Mouse (Mus musculus): ENCODE results near the gene Nufip2. TPM values are rescaled to one million over a fixed set of nuclear protein-coding genes. Genes with fewer than 3 reads are reported as not detected.
"Not testable (repeated sequence)": the region's sequence is repeated elsewhere in the genome, so short reads cannot be mapped to it uniquely, and the experiment has no call there.

Gene Nufip2
- polyA plus RNA-seq, 1 experiment from 2014 or later, result 5.0 TPM

DNA sequence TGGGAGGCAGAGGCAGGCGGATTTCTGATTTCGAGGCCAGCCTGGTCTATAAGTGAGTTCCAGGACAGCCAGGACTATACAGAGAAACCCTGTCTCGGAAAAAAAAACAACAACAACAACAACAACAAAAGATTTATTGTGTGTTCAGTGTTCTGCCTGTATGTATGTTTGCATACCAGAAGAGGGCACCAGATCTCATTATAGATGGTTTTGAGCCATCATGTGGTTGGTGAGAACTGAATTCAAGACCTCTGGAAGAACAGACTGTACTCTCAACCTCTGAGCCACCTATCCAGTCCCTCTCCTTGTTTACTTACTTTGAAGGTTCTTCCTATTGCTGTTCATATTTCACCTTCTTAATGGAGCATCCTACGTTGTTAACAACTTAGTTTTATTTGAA, 35.4 kb downstream of the Nufip2 start:
- Histone ChIP-seq H3K27ac (no peak overlapping the region), H3K9ac (no peak overlapping the region), H3K4me1 (no peaks in the 10 kb centered on the region), H3K4me3 (no peak overlapping the region), H3K9me3 (no peaks in the 10 kb centered on the region), H3K36me3 (peaks cover 3% of the 10 kb centered on the region), H3K4me2 (no peak overlapping the region), H3K27me3 (no peaks in the 10 kb centered on the region)
- WGBS, result 81% methylated on average over 4 of the region's 4 CpGs
- no peak for ATAC-seq (ENCODE audit: borderline replicate concordance, extremely low read depth, low FRiP score, low TSS enrichment)

DNA sequence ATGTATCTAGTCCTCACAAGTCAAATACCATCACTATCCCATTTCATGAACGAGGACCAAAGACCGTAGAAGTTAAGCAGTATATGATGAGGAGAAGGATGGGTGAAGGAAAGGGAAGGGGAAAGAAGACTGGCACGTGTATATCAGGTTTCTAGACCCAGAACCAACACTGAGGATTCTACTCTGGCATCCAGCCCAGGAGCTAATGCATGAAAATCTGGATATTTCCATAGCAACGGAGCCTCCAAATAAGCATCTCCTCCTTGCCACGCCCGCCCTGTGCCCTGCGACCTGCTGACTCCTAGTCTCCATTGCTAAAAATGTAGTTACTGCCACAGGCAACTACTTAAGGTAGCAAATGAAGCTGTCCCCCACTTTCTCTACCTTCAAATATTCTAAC, 38.8 kb downstream of the Nufip2 start:
- Histone ChIP-seq H3K36me3 (no peaks in the 10 kb centered on the region), H3K27me3 (no peaks in the 10 kb centered on the region), H3K9me3 (no peaks in the 10 kb centered on the region), H3K27ac (no peak overlapping the region), H3K4me3 (no peak overlapping the region), H3K4me1 (no peaks in the 10 kb centered on the region), H3K4me2 (no peak overlapping the region), H3K9ac (no peak overlapping the region)
- 79% methylated on average over 7 of the region's 7 CpGs for WGBS
- ATAC-seq (ENCODE audit: borderline replicate concordance, extremely low read depth, low FRiP score, low TSS enrichment), result no peak

DNA sequence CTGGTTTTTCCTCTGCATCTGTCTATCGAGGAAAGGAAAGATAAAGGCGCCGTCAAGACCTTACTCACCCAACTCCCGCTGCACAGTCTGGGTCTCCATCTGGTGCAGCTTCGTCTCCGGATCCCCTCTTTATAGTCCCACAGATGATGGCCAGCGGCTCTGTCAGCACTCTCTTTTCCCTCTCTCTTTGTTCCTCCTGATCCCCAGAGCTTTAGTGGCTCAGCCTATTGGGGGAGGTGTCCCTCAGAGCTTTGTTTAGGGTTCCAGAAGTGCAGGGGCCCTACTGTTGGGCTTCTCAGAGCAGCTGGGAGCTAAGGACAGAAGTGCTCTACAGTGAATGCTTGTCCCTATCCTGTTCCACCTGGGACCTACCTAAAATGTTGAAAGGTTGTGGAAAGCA, 39.2 kb downstream of the Nufip2 start, which contains the start of gene Cryba1:
Gene Cryba1, minus strand, starts transcription at position 101 of the 400 bp plus-strand sequence.
- no peaks in the 10 kb centered on the region for H3K27me3 ChIP-seq
- H3K9ac ChIP-seq, result no peak within 1 kb of the TSS
- no peak within 1 kb of the TSS for H3K4me3 ChIP-seq
- H3K27ac ChIP-seq, result no peak within 1 kb of the TSS
- no peaks in the 10 kb centered on the region for H3K36me3 ChIP-seq
- H3K4me2 ChIP-seq, result no peak within 1 kb of the TSS
- H3K4me1 ChIP-seq, result no peaks in the 10 kb centered on the region
- WGBS, result 64% methylated on average over 7 of the region's 7 CpGs
- no peaks in the 10 kb centered on the region for H3K9me3 ChIP-seq
- ATAC-seq (ENCODE audit: borderline replicate concordance, extremely low read depth, low FRiP score, low TSS enrichment), result no peak

DNA sequence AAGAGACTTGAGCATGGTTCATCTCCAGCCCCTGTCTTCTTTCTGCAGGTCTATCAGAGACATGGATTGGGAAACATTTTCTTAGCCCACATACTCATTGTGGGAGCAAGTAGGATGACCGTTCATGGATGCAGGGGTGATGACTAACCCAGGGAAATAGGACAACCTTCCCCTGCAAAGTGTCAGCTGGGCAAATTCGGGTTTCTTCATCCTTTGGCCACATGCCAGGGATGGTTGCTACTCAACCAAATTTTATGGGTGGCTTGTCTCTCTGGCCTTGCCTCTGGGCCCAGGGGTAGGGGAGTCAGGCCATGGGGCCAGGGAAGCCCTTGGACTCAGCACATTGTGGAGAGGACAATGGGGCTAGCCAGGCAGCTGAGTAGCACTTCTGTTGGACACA, 42.6 kb downstream of the Nufip2 start:
- H3K4me1 ChIP-seq, result no peaks in the 10 kb centered on the region
- 54% methylated on average over 2 of the region's 2 CpGs for WGBS
- H3K9me3 ChIP-seq, result no peaks in the 10 kb centered on the region
- H3K27ac ChIP-seq, result no peak overlapping the region
- H3K27me3 ChIP-seq, result no peaks in the 10 kb centered on the region
- H3K4me3 ChIP-seq, result no peak overlapping the region
- H3K4me2 ChIP-seq, result no peak overlapping the region
- no peaks in the 10 kb centered on the region for H3K36me3 ChIP-seq
- ATAC-seq (ENCODE audit: borderline replicate concordance, extremely low read depth, low FRiP score, low TSS enrichment), result no peak
- no peak overlapping the region for H3K9ac ChIP-seq

- ATAC-seq (ENCODE audit: borderline replicate concordance, extremely low read depth, low FRiP score, low TSS enrichment), result no peak
- Histone ChIP-seq H3K4me3 (no peak overlapping the region), H3K27ac (no peak overlapping the region), H3K9me3 (no peaks in the 10 kb centered on the region), H3K36me3 (no peaks in the 10 kb centered on the region), H3K27me3 (no peaks in the 10 kb centered on the region), H3K4me1 (no peaks in the 10 kb centered on the region), H3K9ac (no peak overlapping the region), H3K4me2 (no peak overlapping the region)
- 3% methylated on average over 6 of the region's 6 CpGs for WGBS
These were observed 51.3 kb downstream of the Nufip2 start for GRCm38 (mm10) chr11:77737289-77737688.

DNA sequence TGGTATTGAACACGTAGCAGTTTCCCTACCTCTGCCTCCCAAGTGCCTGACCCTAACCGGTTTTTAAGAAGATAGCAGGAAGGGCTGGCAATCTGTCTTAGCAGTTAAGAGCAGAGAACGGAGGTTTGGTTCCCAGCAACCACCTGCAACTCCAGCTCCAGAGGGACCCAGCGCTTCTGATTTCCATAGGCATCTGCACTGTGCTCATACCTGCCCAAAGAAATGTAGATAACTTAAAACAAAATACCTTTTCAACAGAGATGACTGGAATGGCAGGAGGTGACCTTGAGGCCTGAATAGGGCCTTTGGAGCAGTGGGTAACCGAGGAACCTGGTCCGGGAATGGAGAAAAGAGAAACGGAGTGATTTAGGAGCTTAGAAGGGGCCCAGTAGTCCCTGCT, 52.6 kb downstream of the Nufip2 start:
- ATAC-seq (ENCODE audit: borderline replicate concordance, extremely low read depth, low FRiP score, low TSS enrichment), result no peak

GRCm38 (mm10) chr11:77743966-77744365, 58.0 kb downstream of the Nufip2 start:
- Histone ChIP-seq H3K9me3 (no peaks in the 10 kb centered on the region), H3K4me1 (no peaks in the 10 kb centered on the region), H3K27ac (no peak overlapping the region), H3K27me3 (no peaks in the 10 kb centered on the region), H3K36me3 (no peaks in the 10 kb centered on the region), H3K4me3 (no peak overlapping the region), H3K9ac (no peak overlapping the region), H3K4me2 (no peak overlapping the region)
- no peak for ATAC-seq (ENCODE audit: borderline replicate concordance, extremely low read depth, low FRiP score, low TSS enrichment)
- 28% methylated on average over 6 of the region's 6 CpGs for WGBS

More for the DNA sequence above, 52.6 kb downstream of the Nufip2 start:
- 46% methylated on average over 7 of the region's 7 CpGs for WGBS
- no peaks in the 10 kb centered on the region for H3K4me1 ChIP-seq
- H3K27ac ChIP-seq, result no peak overlapping the region
- H3K9ac ChIP-seq, result no peak overlapping the region
- no peak overlapping the region for H3K4me2 ChIP-seq
- no peaks in the 10 kb centered on the region for H3K36me3 ChIP-seq
- no peaks in the 10 kb centered on the region for H3K27me3 ChIP-seq
- no peak overlapping the region for H3K4me3 ChIP-seq
- no peaks in the 10 kb centered on the region for H3K9me3 ChIP-seq

DNA sequence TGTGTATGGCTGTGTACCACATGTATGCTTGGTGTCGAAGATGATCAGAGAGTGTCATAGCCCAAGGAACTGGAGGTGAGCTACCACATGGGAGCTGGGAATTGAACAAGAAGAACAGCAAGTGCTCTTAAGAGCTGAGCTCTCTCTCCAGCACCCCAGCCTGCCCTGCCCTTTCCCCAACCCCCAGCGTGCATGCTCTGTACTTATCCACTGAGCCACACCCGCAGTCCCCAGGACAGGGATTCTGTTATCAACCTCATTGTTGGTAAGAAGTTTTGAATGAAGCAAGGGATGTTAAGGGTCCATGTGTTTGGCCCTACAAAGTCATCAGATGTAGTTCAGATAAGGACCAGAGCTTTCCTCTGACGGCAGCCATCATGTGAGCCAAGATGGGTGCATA, 60.7 kb downstream of the Nufip2 start:
- Histone ChIP-seq H3K4me1 (no peaks in the 10 kb centered on the region), H3K27ac (no peak overlapping the region), H3K4me2 (no peak overlapping the region), H3K9me3 (no peaks in the 10 kb centered on the region), H3K4me3 (no peak overlapping the region), H3K9ac (no peak overlapping the region), H3K36me3 (no peaks in the 10 kb centered on the region), H3K27me3 (no peaks in the 10 kb centered on the region)
- no peak for ATAC-seq (ENCODE audit: borderline replicate concordance, extremely low read depth, low FRiP score, low TSS enrichment)
- 82% methylated on average over 4 of the region's 4 CpGs for WGBS

DNA sequence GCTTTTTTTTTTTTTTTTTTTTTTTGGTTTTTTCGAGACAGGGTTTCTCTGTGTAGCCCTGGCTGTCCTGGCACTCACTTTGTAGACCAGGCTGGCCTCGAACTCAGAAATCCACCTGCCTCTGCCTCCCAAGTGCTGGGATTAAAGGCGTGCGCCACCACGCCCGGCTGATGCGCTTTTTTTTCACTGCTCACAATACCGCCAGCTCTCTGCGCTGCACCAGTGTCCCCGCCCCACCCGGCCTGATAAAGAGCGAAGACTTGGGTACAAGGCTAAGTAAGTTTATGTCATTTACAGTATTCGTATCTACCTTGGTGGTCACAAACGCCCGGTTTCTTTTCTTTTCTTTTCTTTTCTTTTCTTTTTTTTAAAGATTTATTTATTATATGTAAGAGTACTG, 61.1 kb downstream of the Nufip2 start:
- H3K4me3 ChIP-seq; ATAC-seq (ENCODE audit: borderline replicate concordance, extremely low read depth, low FRiP score, low TSS enrichment); H3K4me1 ChIP-seq; H3K4me2 ChIP-seq; H3K27ac ChIP-seq; H3K9ac ChIP-seq; H3K36me3 ChIP-seq; H3K9me3 ChIP-seq; H3K27me3 ChIP-seq: not testable (repeated sequence)
- WGBS, result 91% methylated on average over 14 of the region's 15 CpGs

- Histone ChIP-seq H3K9ac (no peak overlapping the region), H3K27ac (no peak overlapping the region), H3K4me2 (no peak overlapping the region), H3K27me3 (no peaks in the 10 kb centered on the region), H3K4me1 (no peaks in the 10 kb centered on the region), H3K4me3 (no peak overlapping the region), H3K36me3 (no peaks in the 10 kb centered on the region), H3K9me3 (no peaks in the 10 kb centered on the region)
- no peak for ATAC-seq (ENCODE audit: borderline replicate concordance, extremely low read depth, low FRiP score, low TSS enrichment)
- 79% methylated on average over 5 of the region's 5 CpGs for WGBS
These were observed 63.0 kb downstream of the Nufip2 start for GRCm38 (mm10) chr11:77748996-77749395.

- Histone ChIP-seq H3K9ac (no peak overlapping the region), H3K4me1 (no peaks in the 10 kb centered on the region), H3K4me2 (no peak overlapping the region), H3K27ac (no peak overlapping the region), H3K9me3 (no peaks in the 10 kb centered on the region), H3K36me3 (no peaks in the 10 kb centered on the region), H3K27me3 (no peaks in the 10 kb centered on the region), H3K4me3 (no peak overlapping the region)
- ATAC-seq (ENCODE audit: borderline replicate concordance, extremely low read depth, low FRiP score, low TSS enrichment), result no peak
- 63% methylated on average over 5 of the region's 5 CpGs for WGBS
These were observed 66.6 kb downstream of the Nufip2 start for GRCm38 (mm10) chr11:77752525-77752924.

GRCm38 (mm10) chr11:77753469-77753868, 67.5 kb downstream of the Nufip2 start:
- Histone ChIP-seq H3K9ac (no peak overlapping the region), H3K9me3 (no peaks in the 10 kb centered on the region), H3K27me3 (no peaks in the 10 kb centered on the region), H3K4me2 (no peak overlapping the region), H3K4me1 (0 out of 2 replicates have a peak, but pooled peaks cover 2% of the 10 kb centered on the region), H3K36me3 (no peaks in the 10 kb centered on the region), H3K27ac (no peak overlapping the region), H3K4me3 (no peak overlapping the region)
- 60% methylated on average over 3 of the region's 3 CpGs for WGBS
- no peak for ATAC-seq (ENCODE audit: borderline replicate concordance, extremely low read depth, low FRiP score, low TSS enrichment)

GRCm38 (mm10) chr11:77760031-77760430, 74.1 kb downstream of the Nufip2 start:
- Histone ChIP-seq H3K9me3 (no peaks in the 10 kb centered on the region), H3K36me3 (no peaks in the 10 kb centered on the region), H3K4me2 (no peak overlapping the region), H3K27me3 (no peaks in the 10 kb centered on the region), H3K27ac (no peak overlapping the region), H3K4me3 (no peak overlapping the region), H3K4me1 (peaks cover 21% of the 10 kb centered on the region), H3K9ac (no peak overlapping the region)
- ATAC-seq (ENCODE audit: borderline replicate concordance, extremely low read depth, low FRiP score, low TSS enrichment), result no peak
- 83% methylated on average over 4 of the region's 4 CpGs for WGBS
